Mouse (Mus musculus) hindbrain, embryonic 15.5 days (tissue): ENCODE results near the gene AY358078. TPM values are rescaled to one million over a fixed set of nuclear protein-coding genes. Genes with fewer than 3 reads are reported as not detected.
"Not testable (repeated sequence)": the region's sequence is repeated elsewhere in the genome, so short reads cannot be mapped to it uniquely, and the experiment has no call there.

Experiments
- ATAC-seq: fragments of 200-750 bp; cut with Nextera tagmentation; 2 replicates; pipeline ENCODE4 v1.8.0; 2017; ENCODE audit warnings: low read depth, moderate number of reproducible peaks, moderate TSS enrichment; ENCODE audit not compliant: low FRiP score
- H3K27ac ChIP-seq: fragments of 300-500 bp; sonication (generic); replicated peaks from 2 replicates; pipeline ENCODE4 v1.5.1; 2015; ENCODE audit warnings: mild to moderate bottlenecking, inconsistent platforms
- H3K27me3 ChIP-seq: fragments of 300-500 bp; sonication (generic); 2 replicates; pipeline ENCODE4 v1.6.1; 2015; ENCODE audit warnings: control low read depth, inconsistent platforms
- H3K36me3 ChIP-seq: fragments of 300-500 bp; sonication (generic); 2 replicates; pipeline ENCODE4 v1.6.1; 2015; ENCODE audit warnings: control low read depth, inconsistent platforms
- H3K4me1 ChIP-seq: fragments of 300-500 bp; sonication (generic); replicated peaks from 2 replicates; pipeline ENCODE4 v1.6.1; 2015; ENCODE audit warnings: control low read depth, inconsistent platforms
- H3K4me2 ChIP-seq: fragments of 300-500 bp; sonication (generic); 2 replicates; pipeline ENCODE4 v1.6.1; 2015; ENCODE audit warnings: moderate library complexity, mild to moderate bottlenecking, inconsistent platforms
- H3K4me3 ChIP-seq: fragments of 300-500 bp; sonication (generic); 2 replicates; pipeline ENCODE4 v1.5.1; 2015; ENCODE audit warnings: mild to moderate bottlenecking, inconsistent platforms
- H3K9ac ChIP-seq: fragments of 300-500 bp; sonication (generic); 2 replicates; pipeline ENCODE4 v1.6.1; 2015; ENCODE audit warnings: inconsistent platforms
- H3K9me3 ChIP-seq: fragments of 300-500 bp; sonication (generic); 2 replicates; pipeline ENCODE4 v1.6.1; 2016; ENCODE audit warnings: control low read depth, inconsistent platforms
- WGBS: fragments of 180-500 bp; shearing (Covaris S2); methylation state at CpG from one replicate; pipeline ENCODE4 v1.1.7; 2015; 5-methylcytosine and 5-hydroxymethylcytosine counted together
- polyA plus RNA-seq: library from polyadenylated mRNA; unstranded; fragments of >200 nt; fragmentation: Nextera tagmentation; extraction: Ambion mirVana; gene quantifications from 2 replicates; pipeline ENCODE4 v1.2.1, GENCODE M21; 2015

AY358078 gene
- not detected in 2 replicates for polyA plus RNA-seq

- Histone ChIP-seq H3K4me2 (no peak within 1 kb of the TSS), H3K27ac (no peak within 1 kb of the TSS), H3K36me3 (no peaks in the 10 kb centered on the region), H3K4me1 (no peaks in the 10 kb centered on the region), H3K27me3 (no peaks in the 10 kb centered on the region), H3K9me3 (no peaks in the 10 kb centered on the region), H3K4me3 (no peak within 1 kb of the TSS), H3K9ac (no peak within 1 kb of the TSS)
- no peak for ATAC-seq
- WGBS, result 96% methylated on average over 2 of the region's 2 CpGs
Observed at GRCm38 (mm10) chr14:51799746-51800145, at the start of gene AY358078. AY358078 (plus strand) TSS chr14:51800046.

DNA sequence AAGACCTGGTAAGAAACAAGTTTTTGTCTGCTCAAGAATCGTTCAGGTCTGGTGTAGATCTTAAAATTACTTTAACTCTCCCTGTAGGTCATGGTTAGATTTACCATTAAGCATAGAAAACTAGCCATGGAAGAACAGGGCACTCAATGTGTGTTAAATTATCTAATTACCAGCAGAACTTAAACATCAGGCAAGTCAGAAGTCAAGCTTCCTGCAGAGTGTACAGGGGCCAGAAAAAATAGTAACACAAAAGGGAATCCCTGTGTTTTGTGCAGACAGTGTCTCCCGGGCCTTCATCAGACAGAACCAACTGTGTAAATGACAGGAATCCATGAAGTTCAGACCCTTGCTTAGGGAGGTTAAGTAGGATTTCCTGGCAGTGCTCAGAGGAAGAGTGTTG lies 43.9 kb upstream of the AY358078 start:
- Histone ChIP-seq H3K4me2 (no peak overlapping the region), H3K27me3 (no peaks in the 10 kb centered on the region), H3K36me3 (no peaks in the 10 kb centered on the region), H3K4me1 (no peaks in the 10 kb centered on the region), H3K9me3 (no peaks in the 10 kb centered on the region), H3K27ac (no peak overlapping the region), H3K9ac (no peak overlapping the region), H3K4me3 (no peak overlapping the region)
- WGBS, result 75% methylated on average over 2 of the region's 2 CpGs
- no peak for ATAC-seq

DNA sequence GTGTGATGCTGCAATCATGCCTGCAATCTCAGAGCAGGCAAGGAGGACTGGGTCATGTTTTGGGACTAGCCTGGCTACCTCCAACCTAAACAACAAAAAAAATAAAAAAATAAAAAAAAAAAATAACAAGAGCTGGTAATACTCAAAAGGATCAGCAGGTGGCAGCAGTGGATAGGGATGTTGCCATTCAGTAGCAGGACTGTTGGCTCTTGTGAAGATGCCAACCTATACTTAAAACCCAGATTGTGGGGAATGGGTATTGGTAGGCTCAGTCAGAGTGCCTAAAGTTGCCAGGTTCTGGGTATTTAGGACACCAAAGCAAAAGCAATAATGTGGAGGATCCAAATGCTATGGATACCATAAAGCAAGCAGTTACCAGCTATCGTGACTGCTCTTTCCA lies 28.5 kb upstream of the AY358078 start:
- not testable (repeated sequence) for H3K27ac ChIP-seq, H3K27me3 ChIP-seq, H3K9me3 ChIP-seq, H3K36me3 ChIP-seq, H3K4me1 ChIP-seq, H3K4me3 ChIP-seq, H3K9ac ChIP-seq, H3K4me2 ChIP-seq
- ATAC-seq, result peak; percentile 54; the same call in 1 of the 2 replicates
- WGBS, result 83% methylated on average over 1 of the region's 1 CpGs

- H3K27me3 ChIP-seq, result no peaks in the 10 kb centered on the region
- H3K27ac ChIP-seq, result no peak within 1 kb of the TSS
- H3K9ac ChIP-seq, result no peak within 1 kb of the TSS
- no peak for ATAC-seq
- no peak within 1 kb of the TSS for H3K4me2 ChIP-seq
- WGBS, result 84% methylated on average over 5 of the region's 5 CpGs
- no peak within 1 kb of the TSS for H3K4me3 ChIP-seq
- H3K36me3 ChIP-seq, result no peaks in the 10 kb centered on the region
- no peaks in the 10 kb centered on the region for H3K9me3 ChIP-seq
- H3K4me1 ChIP-seq, result no peaks in the 10 kb centered on the region
Observed at GRCm38 (mm10) chr14:51773490-51773889, 26.4 kb upstream of the AY358078 start, which contains the start of gene Ang4. Ang4 (minus strand) TSS chr14:51773590.

GRCm38 (mm10) chr14:51777791-51778190 lies 22.1 kb upstream of the AY358078 start:
- no peaks in the 10 kb centered on the region for H3K9me3 ChIP-seq
- H3K9ac ChIP-seq, result no peak overlapping the region
- no peaks in the 10 kb centered on the region for H3K27me3 ChIP-seq
- no peak overlapping the region for H3K27ac ChIP-seq
- no peak overlapping the region for H3K4me3 ChIP-seq
- no peak overlapping the region for H3K4me2 ChIP-seq
- no peaks in the 10 kb centered on the region for H3K4me1 ChIP-seq
- H3K36me3 ChIP-seq, result no peaks in the 10 kb centered on the region
- WGBS, result 91% methylated on average over 1 of the region's 1 CpGs
- no peak for ATAC-seq

DNA sequence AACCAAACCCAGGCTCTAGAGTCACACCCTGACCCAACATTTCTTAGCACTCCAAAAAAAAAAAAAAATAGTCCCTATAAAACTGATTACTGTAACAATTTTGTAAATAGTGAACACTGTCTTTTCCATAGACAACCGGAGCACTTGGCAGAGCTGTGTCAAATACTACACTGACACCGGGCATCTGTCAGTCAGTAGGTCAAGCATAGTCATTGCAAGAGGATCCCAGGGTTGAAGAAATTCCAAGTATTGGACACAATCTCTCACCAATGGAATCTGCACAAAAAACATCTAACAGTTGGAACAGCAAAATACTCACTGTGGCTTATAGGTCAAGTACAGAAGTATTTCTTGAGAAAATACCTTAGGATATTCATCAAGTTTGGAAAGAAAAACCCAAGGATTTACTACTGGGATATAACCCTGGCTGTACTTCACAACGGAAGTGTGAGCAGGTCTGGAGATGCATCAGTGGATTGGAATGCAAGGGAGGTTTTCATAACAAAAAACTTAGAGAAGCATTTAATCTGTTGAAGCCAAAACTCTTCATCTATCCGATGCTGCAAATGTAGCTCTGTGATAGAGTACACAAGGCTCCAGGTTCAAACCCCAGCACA lies 20.9 kb upstream of the AY358078 start:
- H3K9ac ChIP-seq, result no peak overlapping the region
- no peaks in the 10 kb centered on the region for H3K36me3 ChIP-seq
- no peaks in the 10 kb centered on the region for H3K4me1 ChIP-seq
- H3K9me3 ChIP-seq, result no peaks in the 10 kb centered on the region
- no peak overlapping the region for H3K4me3 ChIP-seq
- H3K27me3 ChIP-seq, result no peaks in the 10 kb centered on the region
- H3K4me2 ChIP-seq, result no peak overlapping the region
- H3K27ac ChIP-seq, result no peak overlapping the region
- ATAC-seq, result no peak
- 85% methylated on average over 4 of the region's 4 CpGs for WGBS

GRCm38 (mm10) chr14:51786335-51786734 lies 13.5 kb upstream of the AY358078 start:
- H3K4me2 ChIP-seq, result no peak overlapping the region
- no peaks in the 10 kb centered on the region for H3K4me1 ChIP-seq
- H3K9me3 ChIP-seq, result no peaks in the 10 kb centered on the region
- no peak overlapping the region for H3K4me3 ChIP-seq
- no peaks in the 10 kb centered on the region for H3K36me3 ChIP-seq
- H3K9ac ChIP-seq, result no peak overlapping the region
- H3K27me3 ChIP-seq, result no peaks in the 10 kb centered on the region
- no peak overlapping the region for H3K27ac ChIP-seq
- WGBS, result 64% methylated on average over 4 of the region's 4 CpGs
- ATAC-seq, result no peak

DNA sequence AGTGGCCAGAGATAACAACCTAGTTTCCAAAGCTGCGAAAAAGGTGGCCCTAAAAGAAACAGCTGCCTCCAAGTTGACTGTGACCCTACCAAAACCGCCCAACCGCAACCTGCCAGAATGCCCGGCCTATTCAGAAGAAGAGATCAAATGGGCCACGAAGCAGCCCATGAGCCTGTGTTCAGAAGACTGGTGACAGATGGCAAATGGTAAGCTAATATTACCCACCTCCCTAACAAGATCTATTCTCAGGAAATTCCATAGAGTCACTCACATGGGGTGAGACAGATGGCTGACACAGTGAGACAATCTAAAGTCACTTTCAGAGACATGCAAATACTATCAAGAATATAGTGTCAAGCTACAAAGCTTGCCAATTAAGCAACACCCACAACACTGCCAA lies 12.8 kb upstream of the AY358078 start:
- Histone ChIP-seq H3K4me2 (no peak overlapping the region), H3K36me3 (no peaks in the 10 kb centered on the region), H3K4me3 (no peak overlapping the region), H3K27me3 (no peaks in the 10 kb centered on the region), H3K4me1 (no peaks in the 10 kb centered on the region), H3K9me3 (no peaks in the 10 kb centered on the region), H3K9ac (no peak overlapping the region), H3K27ac (no peak overlapping the region)
- 63% methylated on average over 5 of the region's 5 CpGs for WGBS
- ATAC-seq, result 0 out of 2 replicates have a peak, but pooled peaks have one; percentile 51

DNA sequence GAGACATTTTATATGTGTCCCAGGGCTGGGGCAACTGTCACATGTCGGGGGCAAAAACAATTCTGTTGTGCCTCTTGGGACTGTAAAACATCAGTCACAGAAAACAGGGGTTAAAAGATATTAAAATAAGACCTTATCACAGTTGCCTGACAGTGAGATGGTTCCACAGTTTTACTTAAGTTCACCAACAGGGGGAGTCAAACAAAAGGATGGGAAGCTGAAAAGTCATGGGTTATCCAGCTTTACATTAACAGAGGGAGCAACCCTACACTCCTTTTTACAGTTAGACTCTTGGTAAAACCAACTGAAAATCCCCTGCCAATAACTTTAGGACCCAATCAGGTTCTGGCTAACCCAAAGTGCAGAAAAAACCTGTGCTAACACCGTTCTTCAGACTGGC lies 10.7 kb upstream of the AY358078 start:
- WGBS, result 87% methylated on average over 2 of the region's 2 CpGs
- H3K27me3 ChIP-seq, result no peaks in the 10 kb centered on the region
- no peak for ATAC-seq
- no peak overlapping the region for H3K9ac ChIP-seq
- no peaks in the 10 kb centered on the region for H3K9me3 ChIP-seq
- H3K4me3 ChIP-seq, result no peak overlapping the region
- no peaks in the 10 kb centered on the region for H3K4me1 ChIP-seq
- no peak overlapping the region for H3K27ac ChIP-seq
- no peaks in the 10 kb centered on the region for H3K36me3 ChIP-seq
- no peak overlapping the region for H3K4me2 ChIP-seq

DNA sequence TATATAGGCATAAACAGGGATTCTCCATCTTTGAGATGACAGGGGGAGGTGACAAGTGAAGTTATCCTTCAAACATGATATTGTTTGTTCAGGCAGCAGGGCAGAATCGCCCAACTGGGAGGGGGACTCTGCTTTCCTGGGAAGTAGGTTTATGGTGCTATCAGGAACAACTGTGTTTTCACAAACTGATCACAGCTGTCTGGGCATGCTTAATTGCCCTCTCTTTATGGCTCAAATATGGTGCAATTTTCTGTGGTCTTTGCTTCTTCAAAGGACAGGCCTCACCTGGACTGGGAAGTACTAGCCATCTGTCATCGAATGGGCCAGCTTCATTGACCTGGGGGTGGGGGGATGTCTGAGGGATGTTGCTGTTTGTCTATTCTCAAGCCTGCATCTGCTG lies 5.7 kb upstream of the AY358078 start:
- Histone ChIP-seq H3K27ac (no peak overlapping the region), H3K4me3 (no peak overlapping the region), H3K9me3 (no peaks in the 10 kb centered on the region), H3K4me1 (no peaks in the 10 kb centered on the region), H3K27me3 (no peaks in the 10 kb centered on the region), H3K4me2 (no peak overlapping the region), H3K9ac (no peak overlapping the region), H3K36me3 (no peaks in the 10 kb centered on the region)
- no peak for ATAC-seq
- WGBS, result 80% methylated on average over 2 of the region's 2 CpGs

- Histone ChIP-seq H3K27ac (no peak overlapping the region), H3K9ac (no peak overlapping the region), H3K4me2 (no peak overlapping the region), H3K4me1 (no peaks in the 10 kb centered on the region), H3K27me3 (no peaks in the 10 kb centered on the region), H3K36me3 (no peaks in the 10 kb centered on the region), H3K4me3 (no peak overlapping the region), H3K9me3 (no peaks in the 10 kb centered on the region)
- WGBS, result 81% methylated on average over 1 of the region's 1 CpGs
- ATAC-seq, result no peak
Observed at GRCm38 (mm10) chr14:51826625-51827024, 26.8 kb downstream of the AY358078 start.

GRCm38 (mm10) chr14:51827842-51828241 lies 28.0 kb downstream of the AY358078 start:
- not testable (repeated sequence) for ATAC-seq, H3K4me2 ChIP-seq, H3K4me1 ChIP-seq, H3K9me3 ChIP-seq, H3K27me3 ChIP-seq, H3K9ac ChIP-seq, H3K4me3 ChIP-seq, H3K36me3 ChIP-seq, H3K27ac ChIP-seq
- 42% methylated on average over 5 of the region's 5 CpGs for WGBS

GRCm38 (mm10) chr14:51829188-51829587 lies 29.3 kb downstream of the AY358078 start:
- 85% methylated on average over 6 of the region's 6 CpGs for WGBS
- no peak overlapping the region for H3K27ac ChIP-seq
- H3K9ac ChIP-seq, result no peak overlapping the region
- H3K9me3 ChIP-seq, result no peaks in the 10 kb centered on the region
- no peaks in the 10 kb centered on the region for H3K4me1 ChIP-seq
- no peaks in the 10 kb centered on the region for H3K36me3 ChIP-seq
- no peak overlapping the region for H3K4me2 ChIP-seq
- no peak for ATAC-seq
- no peaks in the 10 kb centered on the region for H3K27me3 ChIP-seq
- H3K4me3 ChIP-seq, result no peak overlapping the region
